Mouse (Mus musculus): ENCODE measurements around the gene Alg12.
"Not testable (repeated sequence)": the region's sequence is repeated elsewhere in the genome, so short reads cannot be mapped to it uniquely, and the experiment has no call there.

Alg12 gene

DNA sequence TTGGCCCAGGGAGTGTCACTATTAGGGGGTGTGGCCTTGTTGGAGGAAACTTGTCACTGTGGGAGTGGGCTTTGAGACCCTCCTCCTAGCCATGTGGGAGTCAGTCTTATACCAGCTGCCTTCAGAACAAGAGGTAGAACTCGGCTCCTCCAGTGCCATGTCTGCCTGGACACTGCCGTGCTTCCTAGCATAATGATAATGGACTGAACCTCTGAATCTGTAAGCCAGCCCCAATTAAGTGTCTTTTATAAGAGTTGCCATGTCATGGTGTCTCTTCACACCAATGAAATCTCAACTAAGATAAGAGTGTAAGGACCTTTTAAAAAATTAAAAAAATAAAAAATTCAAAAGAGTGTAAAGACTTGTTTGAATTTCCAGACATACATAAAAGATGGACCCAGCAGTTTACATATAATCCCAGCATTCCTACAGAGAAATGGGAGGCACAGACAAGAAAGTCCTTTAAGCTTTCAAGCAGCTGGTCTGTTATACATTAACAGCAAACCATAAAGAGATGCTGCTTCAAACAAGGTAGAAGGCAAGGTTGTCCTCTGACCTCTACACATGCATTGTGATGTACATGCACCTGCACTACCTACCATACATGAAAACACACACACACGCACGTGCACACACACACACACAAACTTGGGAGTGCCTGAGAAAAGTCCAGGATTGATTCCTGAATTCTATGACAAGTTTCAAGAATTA lies 26.8 kb downstream of the Alg12 start:
- no peak for DNase-seq (ENCODE audit: low read depth)

DNA sequence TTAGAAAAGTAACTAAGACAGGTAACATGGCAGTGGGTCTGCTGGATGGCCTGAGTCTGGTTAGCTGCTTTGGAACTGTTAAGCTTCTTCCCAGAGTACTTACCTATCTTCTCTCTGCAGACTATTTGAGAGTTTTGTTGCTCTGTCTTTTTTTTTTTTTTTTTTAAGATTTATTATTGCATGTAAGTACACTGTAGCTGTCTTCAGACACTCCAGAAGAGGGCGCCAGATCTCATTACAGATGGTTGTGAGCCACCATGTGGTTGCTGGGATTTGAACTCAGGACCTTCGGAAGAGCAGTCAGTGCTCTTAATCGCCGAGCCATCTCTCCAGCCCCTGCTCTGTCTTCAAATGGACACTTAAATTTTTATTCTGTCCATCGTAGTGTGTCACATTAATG lies 44.5 kb downstream of the Alg12 start:
- DNase-seq (ENCODE audit: low read depth) = not testable (repeated sequence)

DNA sequence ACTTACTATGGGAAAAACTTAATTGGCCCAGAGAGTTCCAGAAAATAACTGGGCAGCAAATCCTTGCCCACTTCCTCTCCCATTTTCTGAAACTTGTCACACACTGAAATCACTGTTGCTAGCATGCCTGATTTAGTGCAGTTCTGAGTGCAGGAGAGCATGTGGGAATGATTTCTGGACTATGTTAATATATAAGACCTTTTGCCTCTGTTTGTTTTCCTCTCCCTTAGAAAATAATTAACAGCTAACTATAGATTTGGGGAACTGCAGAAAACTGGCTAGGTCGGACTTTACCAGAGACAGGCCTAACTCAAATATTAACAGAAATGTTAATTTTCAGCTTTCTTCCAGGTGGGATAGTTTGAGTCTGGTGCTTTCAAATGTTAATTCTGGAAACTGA lies 50.6 kb downstream of the Alg12 start:
- DNase-seq (ENCODE audit: low read depth) = no peak

DNA sequence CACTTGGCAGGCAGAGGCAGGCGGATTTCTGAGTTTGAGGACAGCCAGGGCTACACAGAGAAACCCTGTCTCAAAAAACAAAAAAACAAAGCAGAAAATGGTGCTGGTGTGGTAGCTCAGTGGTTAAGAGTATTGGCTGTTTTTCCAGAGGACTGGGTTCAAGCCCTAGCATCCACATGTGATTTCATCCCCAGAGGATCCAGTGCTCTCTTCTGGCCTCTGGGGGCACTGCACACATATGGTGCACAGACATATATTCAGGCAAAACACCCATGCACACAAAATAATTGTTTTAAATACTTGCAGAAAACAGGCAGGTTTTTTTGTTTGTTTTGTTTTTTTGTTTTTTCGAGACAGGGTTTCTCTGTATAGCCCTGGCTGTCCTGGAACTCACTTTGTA lies 53.0 kb downstream of the Alg12 start:
- DNase-seq (ENCODE audit: low read depth) = not testable (repeated sequence)

DNA sequence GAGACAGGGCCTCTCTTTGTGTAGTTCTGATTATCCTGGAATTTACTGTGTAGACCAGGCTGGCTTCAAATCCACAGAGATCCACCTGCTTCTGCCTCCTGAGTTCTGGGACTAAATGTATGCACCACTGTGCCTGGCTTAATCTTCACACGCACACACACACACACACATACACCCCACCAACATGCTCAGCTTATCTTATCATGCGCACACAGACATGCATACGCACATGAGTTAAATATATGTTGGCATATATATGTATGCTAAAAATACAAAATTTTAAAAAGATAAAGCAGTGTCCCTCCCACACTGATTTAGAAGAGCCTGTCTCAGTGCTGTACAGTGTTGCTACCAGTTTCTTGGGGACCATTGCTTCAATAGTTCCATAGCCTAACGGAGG lies 57.6 kb downstream of the Alg12 start:
- DNase-seq (ENCODE audit: low read depth) = peak; percentile 52

DNA sequence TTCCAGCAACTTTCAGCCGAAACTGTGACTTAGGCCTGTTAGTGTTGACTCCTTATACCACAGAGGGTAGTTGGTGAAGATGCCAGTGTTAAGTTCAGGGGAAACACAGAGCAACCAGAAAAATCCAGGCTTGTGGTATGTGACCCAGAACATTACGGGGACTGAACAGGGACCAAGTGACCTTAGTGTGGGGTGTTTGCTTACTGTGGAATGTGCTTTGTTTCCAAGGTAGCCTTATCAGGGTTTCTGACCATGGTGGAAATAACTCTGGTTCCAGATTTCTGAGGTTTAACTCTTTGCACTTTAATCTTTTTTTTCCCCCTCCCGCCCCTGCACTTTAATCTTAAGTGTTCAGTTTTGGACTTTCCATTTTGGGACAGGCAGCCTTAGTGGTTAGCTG lies 61.1 kb downstream of the Alg12 start:
- no peak for DNase-seq (ENCODE audit: low read depth)

DNA sequence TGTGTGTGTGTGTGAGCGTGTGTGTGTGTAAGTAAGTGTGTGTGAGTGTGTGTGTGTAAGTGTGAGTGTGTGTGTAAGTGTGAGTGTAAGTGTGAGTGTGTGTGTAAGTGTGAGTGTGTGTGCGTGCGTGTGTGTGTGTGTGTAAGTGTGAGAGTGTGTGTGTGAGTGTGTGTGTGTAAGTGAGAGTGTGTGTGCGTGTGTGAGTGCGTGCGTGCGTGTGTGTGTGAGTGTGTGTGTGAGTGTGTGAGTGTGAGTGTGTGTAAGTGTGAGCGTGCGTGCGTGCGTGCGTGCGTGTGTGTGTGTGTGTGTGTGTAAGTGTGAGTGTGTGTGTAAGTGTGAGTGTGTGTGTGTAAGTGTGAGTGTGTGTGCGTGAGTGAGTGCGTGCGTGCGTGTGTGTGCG lies 63.4 kb downstream of the Alg12 start:
- DNase-seq (ENCODE audit: low read depth) = no peak

All from c-Kit-positive CD71-positive TER-119-negative erythroid progenitor cells, embryonic 14.5 days (primary cell).